Mouse (Mus musculus) heart, adult 8-10 months (tissue): ENCODE measurements around the gene Crtap. TPM values are rescaled to one million over a fixed set of nuclear protein-coding genes. Genes with fewer than 3 reads are reported as not detected.

Source experiments
- DNase-seq: peaks from one replicate; pipeline ENCODE4 v3.0.0; 2022; ENCODE audit warnings: low spot score
- total RNA-seq, 4 experiments: library from RNA; stranded (reverse); gene quantifications; 2 replicates each; pipeline ENCODE4 v1.2.4; 2022

Gene Crtap
- 10 to 100 TPM; 30.3 to 34.3 (median 32.9) TPM for total RNA-seq

DNA sequence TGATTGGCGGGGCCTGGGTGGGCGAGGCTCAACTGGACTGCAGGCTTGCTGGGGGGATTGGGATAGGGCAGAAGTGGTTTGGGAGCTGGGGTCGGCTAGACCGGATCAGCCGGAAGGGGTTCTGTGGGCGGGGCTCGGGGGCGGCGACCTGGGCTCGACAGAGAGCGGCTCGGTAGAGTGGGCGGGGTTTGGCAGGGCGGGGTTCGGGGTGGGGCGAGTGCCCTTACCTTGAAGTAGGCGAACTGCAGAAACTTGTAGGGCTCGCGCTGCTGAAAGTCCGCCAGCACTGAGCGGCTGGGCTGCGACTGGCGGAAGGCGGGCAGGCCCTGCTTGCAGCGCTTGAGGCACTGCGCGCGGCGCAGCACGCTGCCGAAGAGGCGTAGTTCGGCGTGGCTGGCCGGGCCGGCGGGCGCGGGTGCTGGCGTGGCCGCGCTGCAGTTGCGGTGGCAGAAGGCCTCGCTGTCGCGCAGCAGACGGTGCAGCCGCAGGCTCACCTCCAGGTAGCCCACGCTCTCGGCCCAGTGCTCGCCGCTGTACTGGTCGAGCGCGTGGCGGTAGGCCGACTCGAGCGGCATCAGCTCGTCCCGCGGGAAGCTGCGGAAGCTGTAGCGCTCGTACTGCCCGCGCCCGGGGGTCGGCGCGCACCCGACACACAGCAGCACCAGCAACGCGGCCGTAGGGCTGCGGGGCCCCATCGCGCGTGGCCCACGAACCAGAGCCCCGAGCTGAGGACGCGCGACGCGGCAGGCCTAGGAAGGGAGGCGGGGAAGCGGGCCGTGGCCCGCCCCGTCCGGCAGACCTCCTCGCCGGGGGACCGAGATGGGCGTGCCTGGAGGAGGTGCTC lies at the start of gene Crtap:
Gene Crtap (minus strand): TSS at position 771 of the 844 bp plus-strand sequence.
- peak; percentile 58 for DNase-seq

DNA sequence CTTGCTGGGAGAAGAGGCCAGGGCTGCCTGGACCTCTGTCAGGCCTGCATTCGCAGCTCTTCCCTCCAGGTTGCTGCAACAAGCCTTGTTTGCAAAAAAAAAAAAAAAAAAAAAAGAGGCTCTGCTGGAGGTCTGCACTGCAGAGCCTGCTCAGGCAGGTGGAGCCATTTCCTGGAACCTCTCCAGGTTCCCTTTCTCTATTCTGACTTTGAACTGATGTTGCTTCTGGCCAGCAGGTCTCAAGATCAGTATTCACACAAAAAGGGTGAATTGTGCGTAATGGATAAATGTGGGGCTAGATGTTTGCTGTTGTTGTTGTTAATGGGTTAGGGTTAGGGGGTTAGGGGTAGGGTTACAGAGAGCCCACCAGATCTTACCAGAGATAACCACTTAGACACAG lies 45.2 kb upstream of the Crtap start:
- no peak for DNase-seq

DNA sequence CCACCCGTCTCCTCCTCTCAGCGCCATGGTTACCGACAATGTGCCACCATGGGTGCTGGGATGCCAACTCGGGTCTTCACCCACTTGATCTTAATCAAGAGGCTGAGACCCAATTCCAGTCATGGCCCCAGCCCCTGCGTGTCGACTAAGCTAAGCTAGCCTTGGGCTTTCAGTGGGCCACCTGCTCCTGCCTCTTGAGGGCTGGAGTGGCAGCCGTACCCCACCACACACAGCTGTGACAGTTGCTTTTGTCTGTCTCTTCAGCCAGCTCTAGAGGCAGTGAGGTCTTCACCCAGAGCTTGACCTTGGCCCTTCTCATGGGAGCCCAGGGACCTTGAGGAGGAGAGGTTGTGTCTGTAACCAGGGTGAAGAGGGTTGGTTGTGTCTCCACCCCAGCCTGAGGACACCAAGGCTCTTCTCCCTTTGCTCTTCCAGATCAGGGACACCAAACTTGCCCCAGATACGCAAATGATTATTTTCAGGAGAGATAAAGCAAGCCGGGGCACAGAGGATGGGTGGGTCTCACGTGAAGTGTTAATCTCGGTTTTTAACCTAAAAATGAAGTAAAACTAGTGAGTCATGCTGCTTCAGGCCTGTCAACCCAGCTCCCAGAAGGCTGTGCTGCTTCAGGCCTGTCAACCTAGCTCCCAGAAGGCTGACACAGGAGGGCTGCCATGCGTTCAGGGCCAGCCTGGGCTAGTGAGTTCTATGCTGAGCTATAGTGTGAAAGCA lies 37.8 kb upstream of the Crtap start:
- no peak for DNase-seq

DNA sequence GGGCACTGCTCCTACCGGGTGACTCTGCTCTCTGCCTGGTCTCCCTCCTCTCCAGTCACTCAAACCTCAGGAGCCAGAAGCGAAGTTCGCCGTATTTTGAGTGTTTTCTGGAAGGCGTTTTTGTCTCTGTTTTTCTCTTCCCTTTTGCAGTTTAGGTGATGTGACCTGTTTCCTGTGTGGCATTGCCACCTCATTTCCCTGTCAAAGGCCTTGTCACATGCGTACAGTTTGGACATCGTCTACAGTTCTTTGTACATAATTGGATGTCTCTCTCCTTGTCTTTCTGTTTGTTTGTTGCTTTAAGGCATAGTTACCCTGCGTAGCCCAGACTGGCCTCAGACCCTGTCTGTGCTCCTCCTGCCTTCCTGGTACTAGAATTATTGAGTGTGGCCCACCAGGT lies 37.0 kb upstream of the Crtap start:
- no peak for DNase-seq

DNA sequence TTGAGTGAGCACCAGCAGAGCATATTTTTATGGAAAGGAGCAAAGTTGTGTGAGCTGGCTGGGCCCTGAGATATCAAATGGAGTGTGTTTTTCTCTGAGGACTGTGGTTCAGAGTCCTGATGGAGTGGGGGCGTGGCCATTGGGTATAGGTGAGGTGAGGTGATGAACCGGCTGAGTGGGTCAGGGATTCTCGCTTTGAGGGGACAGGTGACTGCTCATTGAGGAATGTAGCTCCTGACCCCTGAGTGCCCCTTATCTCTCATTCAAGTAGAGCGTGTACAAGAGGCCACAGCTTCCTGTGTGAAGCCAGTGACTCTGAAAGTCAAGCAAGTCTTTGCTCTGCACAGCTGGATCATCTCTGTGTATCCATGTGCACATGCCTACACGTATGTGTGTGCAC lies 35.7 kb upstream of the Crtap start:
- no peak for DNase-seq

DNA sequence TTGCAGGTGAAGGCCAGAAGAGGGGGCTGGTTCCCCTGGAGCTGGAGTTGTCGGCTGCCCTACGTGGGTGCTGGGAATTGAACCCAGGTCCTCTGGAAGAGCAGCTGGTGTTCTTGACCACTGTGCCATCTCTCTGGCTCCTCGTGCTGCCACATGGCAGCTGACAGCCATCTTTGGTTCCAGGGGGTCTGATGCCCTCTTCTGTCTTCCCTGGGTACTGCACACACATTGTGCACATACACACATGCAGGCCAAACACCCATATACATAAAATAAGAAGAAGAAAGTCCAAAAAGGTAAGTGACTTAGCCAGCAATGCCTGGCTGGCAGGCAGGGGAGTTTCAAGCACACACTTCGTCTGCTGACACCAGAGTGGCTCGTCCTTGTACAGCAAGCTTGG lies 35.1 kb upstream of the Crtap start:
- no peak for DNase-seq

DNA sequence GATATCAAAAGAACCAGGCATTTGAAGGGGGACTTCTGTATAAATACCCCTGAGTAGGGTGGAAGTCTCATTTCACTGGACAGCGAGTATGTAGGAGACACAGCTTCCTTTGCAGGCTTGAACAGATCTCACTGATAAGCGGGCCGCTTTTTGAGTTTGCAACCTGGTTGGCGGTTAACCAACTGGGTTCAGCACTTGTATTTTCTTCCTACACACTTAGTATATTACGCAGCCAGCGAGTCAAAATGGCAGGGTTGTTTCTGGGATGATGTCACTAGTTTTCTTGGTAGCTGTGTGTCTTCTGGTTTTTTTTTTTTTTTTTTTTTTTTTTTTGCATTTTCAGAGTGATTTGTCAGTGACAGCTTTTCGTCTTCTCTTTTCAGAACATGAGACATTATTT lies 31.3 kb upstream of the Crtap start:
- no peak for DNase-seq

DNA sequence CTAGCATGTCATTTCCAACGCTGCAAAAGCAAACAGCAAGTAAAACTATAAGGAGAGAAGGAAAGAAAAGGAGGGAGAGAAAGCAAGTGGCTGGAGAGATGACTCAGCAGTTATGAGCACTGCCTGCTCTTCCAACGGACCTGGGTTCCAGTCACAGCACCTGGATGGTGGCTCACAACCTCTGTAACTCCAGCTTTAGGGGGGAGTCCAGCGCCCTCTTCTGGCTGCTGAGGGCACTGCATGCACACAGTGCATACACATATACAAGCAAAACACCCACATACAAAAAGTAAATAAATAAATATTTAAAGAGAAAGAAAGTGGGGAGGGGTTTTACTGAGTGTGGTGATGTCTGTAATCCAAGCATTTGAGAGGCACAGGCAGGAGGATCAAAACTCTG lies 30.6 kb upstream of the Crtap start:
- no peak for DNase-seq

DNA sequence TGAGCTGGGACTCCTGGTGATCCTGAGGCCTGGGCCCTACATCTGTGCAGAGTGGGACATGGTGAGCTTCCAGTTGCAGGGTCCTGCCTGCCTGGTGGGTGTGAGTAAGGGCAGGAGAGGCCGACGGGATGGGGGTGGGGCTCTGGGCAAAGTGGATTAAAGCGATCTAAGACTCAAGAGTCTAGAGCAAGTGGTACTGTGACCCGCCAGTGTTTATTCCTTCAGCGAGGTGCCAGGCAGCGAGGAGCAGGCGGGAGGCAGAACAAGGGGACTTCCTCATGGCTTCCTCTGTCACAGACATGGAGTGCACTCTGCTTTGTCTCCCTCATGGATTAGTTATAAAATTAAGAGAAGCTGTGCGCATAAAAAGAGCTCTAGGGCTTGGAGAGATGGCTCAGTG lies 30.0 kb upstream of the Crtap start:
- DNase-seq = no peak

DNA sequence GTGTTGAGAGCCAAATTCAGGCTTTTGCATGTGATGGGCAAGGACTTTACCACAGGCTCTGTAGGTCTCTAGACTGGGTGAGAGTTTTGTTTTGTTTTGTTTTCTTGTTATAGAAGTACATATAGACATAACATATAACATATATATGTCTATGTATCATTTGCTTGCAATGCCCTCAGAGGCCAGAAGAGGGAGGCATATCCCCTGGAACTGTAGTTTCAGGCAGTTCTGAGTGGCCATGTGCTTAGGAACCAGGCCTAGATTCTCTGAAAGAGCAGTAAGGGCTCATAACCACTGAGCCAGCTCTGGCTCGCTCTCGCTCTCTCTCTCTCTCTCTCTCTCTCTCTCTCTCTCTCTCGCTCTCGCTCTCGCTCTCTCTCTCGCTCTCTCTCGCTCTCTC lies 27.7 kb upstream of the Crtap start:
- no peak for DNase-seq

DNA sequence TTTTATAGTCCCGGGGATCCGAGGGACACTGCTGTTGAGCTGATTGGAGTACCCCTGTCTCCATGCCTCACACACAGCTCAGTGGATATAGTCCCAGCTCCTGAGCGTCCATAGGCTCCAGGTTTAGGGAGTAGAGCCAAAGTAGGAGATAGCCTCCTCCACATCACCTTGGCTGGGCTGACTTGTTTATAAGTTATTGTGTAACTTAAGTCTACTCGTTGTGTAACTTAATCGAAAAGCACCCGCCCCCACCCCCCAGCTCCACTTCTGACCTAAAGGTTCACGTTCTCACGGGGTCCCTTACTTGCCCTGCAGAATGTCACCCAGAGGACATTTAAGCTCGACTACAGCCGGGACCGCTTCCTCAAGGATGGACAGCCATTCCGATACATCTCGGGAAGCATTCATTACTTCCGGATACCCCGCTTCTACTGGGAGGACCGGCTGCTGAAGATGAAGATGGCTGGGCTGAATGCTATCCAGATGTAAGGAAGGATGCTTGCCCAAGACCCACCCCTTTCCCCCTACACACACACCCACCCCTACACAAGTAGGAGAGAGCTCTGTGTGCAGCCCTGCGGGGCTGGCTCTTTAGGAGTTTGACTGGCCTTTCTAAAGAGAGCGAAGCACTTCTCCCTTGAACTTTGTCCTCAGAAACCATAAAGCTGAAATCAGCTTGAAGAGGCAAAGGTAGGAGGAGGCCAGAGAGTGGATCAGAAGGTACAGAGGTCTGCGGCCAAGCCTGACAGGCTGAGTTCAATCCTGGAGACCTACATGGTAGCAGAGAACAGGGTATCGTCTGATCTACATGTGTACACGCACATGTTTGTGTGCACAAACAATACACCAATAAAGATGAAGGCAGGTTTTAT lies 26.4 kb upstream of the Crtap start:
- no peak for DNase-seq

DNA sequence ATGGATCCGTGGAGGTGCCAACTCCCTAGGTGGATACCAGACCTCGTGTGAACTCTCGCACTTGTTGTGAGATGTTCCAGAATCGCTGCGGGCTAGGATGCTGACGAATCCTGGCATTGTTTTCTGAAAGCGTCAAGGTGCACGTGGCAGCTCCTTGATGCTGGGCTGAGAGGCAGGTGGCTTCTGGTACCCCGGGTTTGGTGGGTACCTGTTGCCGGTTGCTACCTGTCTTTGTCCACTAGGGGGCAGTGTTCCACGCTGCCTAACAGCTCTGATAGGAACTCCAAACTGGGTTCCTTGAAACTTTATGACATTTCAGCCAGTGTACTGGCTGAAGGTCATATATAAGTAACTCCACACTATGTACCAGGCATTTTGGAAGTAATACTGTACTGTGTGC lies 25.2 kb upstream of the Crtap start:
- DNase-seq = peak; percentile 17

DNA sequence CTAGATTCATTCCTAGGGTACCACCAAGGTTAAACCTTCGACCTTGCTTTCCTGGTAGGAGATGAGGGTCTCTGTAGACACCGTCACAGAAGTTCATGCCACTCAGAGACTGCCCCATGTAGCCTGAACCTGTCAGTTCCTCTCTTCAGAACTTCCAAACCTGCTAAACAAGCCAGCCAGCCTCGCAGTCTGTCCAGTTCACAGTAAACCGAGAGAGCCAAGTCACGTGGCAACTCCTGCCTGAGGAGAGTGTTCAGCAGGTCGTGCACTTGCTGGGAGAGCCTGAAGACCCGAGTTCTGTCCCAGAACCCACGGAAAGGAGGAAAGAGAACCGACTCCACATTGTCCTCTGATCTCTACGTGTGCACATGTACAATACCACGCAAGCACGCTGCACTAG lies 23.4 kb upstream of the Crtap start:
- no peak for DNase-seq

DNA sequence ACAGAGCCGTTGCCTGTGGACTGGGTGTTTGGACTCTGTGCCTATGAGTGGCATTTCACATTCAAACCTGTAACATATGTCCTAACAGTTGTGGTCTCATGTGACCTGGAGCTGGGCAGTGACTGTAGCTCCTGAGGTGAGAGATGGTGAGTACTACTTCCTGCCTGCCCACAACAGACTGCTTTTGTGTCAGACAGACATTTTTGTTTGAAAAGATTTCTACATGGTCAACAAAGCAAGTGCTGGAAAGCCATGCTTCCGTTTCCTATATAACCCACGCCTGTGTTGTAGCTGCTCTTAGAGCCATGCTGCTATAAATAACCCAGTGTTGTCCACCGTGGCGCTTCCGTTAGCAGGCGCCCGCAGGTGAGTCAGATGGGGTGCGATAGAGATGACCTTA lies 21.9 kb upstream of the Crtap start:
- no peak for DNase-seq

DNA sequence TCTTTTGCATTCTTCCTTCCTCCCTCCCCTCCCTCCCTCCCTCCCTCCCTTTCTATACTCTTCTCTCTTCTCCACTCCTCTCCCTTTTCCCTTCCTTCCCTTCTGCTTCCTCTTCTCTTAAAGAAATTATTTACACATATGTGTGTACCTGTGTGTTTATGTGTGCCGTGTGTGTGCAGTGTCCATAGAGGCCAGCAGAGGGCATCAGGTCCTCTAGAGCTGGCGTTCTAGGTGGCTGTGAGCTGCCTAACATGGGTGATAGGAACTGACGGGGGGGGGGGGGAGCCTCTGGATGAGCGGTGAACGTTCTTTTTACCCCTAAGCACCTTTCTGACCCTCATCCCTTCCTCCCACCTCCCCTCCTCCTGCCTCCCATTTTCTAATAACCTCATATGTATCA lies 20.8 kb upstream of the Crtap start:
- no peak for DNase-seq

DNA sequence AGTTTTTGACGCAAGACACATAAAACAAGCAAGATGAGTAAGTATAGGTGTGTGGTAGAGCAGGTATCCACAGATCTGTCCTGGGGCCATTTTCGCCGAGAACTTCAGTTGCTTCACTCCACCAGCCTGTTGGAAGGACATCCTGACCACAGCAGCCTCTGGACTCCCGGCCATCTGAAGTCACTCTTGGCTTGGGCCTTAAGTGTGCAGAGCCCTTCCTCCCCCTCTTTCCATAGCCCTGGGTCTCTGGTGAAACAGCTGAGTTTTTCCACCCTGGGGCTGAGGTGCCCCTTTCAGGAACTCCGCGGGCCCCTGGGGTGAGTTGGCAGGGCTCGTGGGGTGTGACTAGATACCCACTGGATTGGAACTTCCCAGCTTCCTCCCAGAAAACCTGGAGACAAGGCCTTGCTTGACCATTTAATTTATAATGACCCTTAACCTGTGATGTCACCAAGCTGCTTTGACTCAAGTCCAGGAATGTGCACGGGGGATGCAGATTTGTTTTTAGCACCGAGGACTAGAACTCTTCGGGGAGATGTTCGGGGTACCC lies 19.9 kb upstream of the Crtap start:
- no peak for DNase-seq

DNA sequence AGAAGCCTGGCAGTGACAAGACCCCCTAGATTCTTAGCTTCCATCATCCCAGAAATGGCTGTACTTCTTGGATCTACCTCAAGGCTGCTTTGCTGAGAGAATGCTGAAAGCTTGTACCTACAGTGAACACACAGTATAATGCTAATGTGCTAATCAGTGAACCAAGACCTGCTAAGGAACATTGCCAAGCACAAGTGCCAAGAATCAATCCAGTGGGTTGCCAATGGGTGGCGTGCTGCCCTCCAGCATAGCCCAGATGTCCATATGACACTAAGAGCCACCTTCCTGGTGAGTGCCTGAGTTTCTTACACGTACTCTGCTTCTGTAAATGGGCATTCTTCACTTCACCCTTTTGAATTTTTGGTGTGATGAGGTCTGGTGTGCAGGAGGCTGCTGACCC lies 17.2 kb upstream of the Crtap start:
- no peak for DNase-seq

DNA sequence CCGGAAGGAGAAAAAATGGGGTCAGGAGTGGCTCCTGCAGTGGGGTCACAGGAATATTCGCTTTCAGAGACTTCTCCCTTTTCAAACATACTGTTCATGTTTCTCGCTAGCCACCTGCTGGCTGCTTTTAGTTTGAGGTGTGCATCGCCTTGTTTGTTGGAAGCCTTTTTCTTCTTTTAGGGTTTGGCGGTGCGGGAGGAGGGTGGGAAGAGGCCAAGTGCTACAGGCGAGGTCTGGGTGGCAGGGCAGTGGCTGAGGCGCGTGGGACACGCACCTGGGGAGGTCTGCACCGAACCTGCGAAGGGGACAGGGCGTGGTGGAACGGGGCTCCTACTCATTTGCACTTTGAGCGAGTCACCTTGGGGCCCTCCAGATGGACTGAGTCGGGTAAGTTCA lies 11.2 kb upstream of the Crtap start:
- DNase-seq = no peak

DNA sequence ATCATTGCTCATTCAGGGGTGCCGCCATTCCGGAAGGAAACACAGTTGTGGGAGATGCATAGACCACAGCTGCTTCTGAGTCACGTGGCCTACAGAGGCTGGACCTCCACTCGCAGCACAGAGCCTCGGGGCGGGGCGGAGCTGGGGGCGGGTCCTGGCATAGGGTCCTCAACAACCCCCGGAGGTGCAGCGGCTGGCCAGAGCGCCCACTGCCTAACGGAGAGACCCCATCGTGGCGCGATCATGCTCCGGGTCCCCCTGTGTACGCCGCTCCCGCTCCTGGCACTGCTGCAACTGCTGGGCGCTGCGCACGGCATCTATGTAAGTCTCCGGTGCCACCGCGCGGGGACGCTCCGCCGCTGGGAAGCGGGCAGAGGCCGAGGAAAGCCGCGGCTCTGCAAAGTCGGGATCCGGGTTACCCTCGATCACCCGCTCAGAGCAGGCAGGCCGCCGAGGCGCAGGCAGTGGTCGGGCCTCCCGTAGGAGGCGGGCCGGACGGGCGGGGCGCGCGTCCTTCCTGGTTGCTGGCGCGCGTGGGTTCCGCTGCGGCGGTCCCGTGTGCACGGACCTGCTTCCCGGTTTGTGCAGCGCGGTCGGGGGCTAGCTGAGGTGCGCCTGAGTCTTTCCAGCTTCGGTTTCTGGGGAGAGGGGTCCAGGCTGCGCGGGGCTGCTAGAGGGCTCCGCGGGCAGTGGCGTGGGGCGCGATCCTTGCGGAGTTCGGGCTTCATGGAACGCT lies 10.6 kb upstream of the Crtap start, which contains the start of the genes Glb1 and Tmppe:
Gene Glb1 (plus strand): TSS at position 128 of the 736 bp plus-strand sequence.
Gene Tmppe (plus strand): TSS at position 157 of the 736 bp plus-strand sequence.
- DNase-seq = peak; percentile 74

DNA sequence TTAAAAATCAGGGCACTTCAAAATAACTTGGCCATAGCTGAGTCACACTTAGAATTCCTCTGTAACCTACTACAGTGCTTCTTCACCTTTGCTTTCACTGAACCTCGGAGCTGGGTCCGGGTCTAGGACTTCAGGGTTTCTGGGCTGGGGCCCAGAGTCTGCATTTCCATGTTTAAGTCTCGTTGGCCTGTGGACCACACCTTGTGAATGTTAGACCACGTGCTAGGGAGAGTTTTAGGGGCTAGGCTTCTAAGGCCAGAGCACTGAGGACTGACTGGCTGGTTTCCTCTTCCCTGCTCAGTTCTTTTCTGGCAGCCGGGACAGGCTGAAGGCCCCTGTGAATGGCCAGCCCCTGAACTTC lies 10.1 kb upstream of the Crtap start:
- no peak for DNase-seq

DNA sequence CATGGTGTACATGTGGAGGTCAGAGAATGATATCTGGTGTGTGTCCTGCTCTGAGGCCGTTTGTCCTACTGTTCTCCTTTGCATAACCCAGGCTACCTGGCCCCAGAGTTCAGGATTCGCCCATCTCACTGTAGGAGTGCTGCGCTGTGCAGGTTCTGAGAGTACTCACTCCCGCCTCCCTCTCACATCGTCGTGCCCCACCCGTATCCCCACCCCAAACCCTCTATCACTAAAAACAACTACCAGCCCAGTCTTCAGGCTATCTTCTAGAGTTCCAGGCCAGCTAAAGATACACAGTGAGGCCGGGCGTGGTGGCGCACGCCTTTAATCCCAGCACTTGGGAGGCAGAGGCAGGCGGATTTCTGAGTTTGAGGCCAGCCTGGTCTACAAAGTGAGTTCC lies 9.2 kb upstream of the Crtap start:
- no peak for DNase-seq
